Mouse (Mus musculus) lung, adult 2 months (tissue): ENCODE measurements around the gene Slc10a6.

Experiments
- CTCF ChIP-seq: fragments of 200-500 bp; IDR thresholded peaks from 2 replicates; pipeline ENCODE4 v1.5.1; 2011; ENCODE audit warnings: mild to moderate bottlenecking, low read length, control low read depth; ENCODE audit not compliant: insufficient read depth
- POLR2A ChIP-seq: fragments of 200-500 bp; IDR thresholded peaks from 2 replicates; pipeline ENCODE4 v1.6.1; 2011; ENCODE audit warnings: low read depth, mild to moderate bottlenecking, control low read depth, low read length, borderline replicate concordance; ENCODE audit errors: extremely low read depth

- TF ChIP-seq CTCF (no peak), POLR2A (no peak)
Observed at GRCm38 (mm10) chr5:103569446-103569845, 59.8 kb downstream of the Slc10a6 start.
